Mouse (Mus musculus) hindbrain, embryonic 15.5 days (tissue): ENCODE measurements around the gene Mx1. TPM values are rescaled to one million over a fixed set of nuclear protein-coding genes. Genes with fewer than 3 reads are reported as not detected.

Experiments used
- ATAC-seq: fragments of 200-750 bp; cut with Nextera tagmentation; 2 replicates; pipeline ENCODE4 v1.8.0; 2017; ENCODE audit warnings: low read depth, moderate number of reproducible peaks, moderate TSS enrichment; ENCODE audit not compliant: low FRiP score
- H3K27ac ChIP-seq: fragments of 300-500 bp; sonication (generic); replicated peaks from 2 replicates; pipeline ENCODE4 v1.5.1; 2015; ENCODE audit warnings: mild to moderate bottlenecking, inconsistent platforms
- H3K27me3 ChIP-seq: fragments of 300-500 bp; sonication (generic); 2 replicates; pipeline ENCODE4 v1.6.1; 2015; ENCODE audit warnings: control low read depth, inconsistent platforms
- H3K36me3 ChIP-seq: fragments of 300-500 bp; sonication (generic); 2 replicates; pipeline ENCODE4 v1.6.1; 2015; ENCODE audit warnings: control low read depth, inconsistent platforms
- H3K4me1 ChIP-seq: fragments of 300-500 bp; sonication (generic); replicated peaks from 2 replicates; pipeline ENCODE4 v1.6.1; 2015; ENCODE audit warnings: control low read depth, inconsistent platforms
- H3K4me2 ChIP-seq: fragments of 300-500 bp; sonication (generic); 2 replicates; pipeline ENCODE4 v1.6.1; 2015; ENCODE audit warnings: moderate library complexity, mild to moderate bottlenecking, inconsistent platforms
- H3K4me3 ChIP-seq: fragments of 300-500 bp; sonication (generic); 2 replicates; pipeline ENCODE4 v1.5.1; 2015; ENCODE audit warnings: mild to moderate bottlenecking, inconsistent platforms
- H3K9ac ChIP-seq: fragments of 300-500 bp; sonication (generic); 2 replicates; pipeline ENCODE4 v1.6.1; 2015; ENCODE audit warnings: inconsistent platforms
- H3K9me3 ChIP-seq: fragments of 300-500 bp; sonication (generic); 2 replicates; pipeline ENCODE4 v1.6.1; 2016; ENCODE audit warnings: control low read depth, inconsistent platforms
- WGBS: fragments of 180-500 bp; shearing (Covaris S2); methylation state at CpG from one replicate; pipeline ENCODE4 v1.1.7; 2015; 5-methylcytosine and 5-hydroxymethylcytosine counted together
- polyA plus RNA-seq: library from polyadenylated mRNA; unstranded; fragments of >200 nt; fragmentation: Nextera tagmentation; extraction: Ambion mirVana; gene quantifications from 2 replicates; pipeline ENCODE4 v1.2.1, GENCODE M21; 2015

The Mx1 gene
- polyA plus RNA-seq, 1 experiment from 2014 or later: 0.17 TPM

- Histone ChIP-seq H3K36me3 (no peaks in the 10 kb centered on the region), H3K4me3 (no peak overlapping the region), H3K9me3 (no peaks in the 10 kb centered on the region), H3K9ac (no peak overlapping the region), H3K4me1 (no peaks in the 10 kb centered on the region), H3K27me3 (no peaks in the 10 kb centered on the region), H3K4me2 (no peak overlapping the region), H3K27ac (no peak overlapping the region)
- WGBS: 85% methylated on average over 2 of the region's 2 CpGs
- no peak for ATAC-seq
These were observed 15.9 kb upstream of the Mx1 start for GRCm38 (mm10) chr16:97478655-97479054.

- Histone ChIP-seq H3K9ac (no peak overlapping the region), H3K4me3 (no peak overlapping the region), H3K9me3 (no peaks in the 10 kb centered on the region), H3K4me2 (no peak overlapping the region), H3K36me3 (no peaks in the 10 kb centered on the region), H3K4me1 (no peaks in the 10 kb centered on the region), H3K27ac (no peak overlapping the region), H3K27me3 (no peaks in the 10 kb centered on the region)
- ATAC-seq: no peak
- WGBS: 84% methylated on average over 1 of the region's 1 CpGs
These were observed 13.8 kb upstream of the Mx1 start for GRCm38 (mm10) chr16:97476524-97476923.

- WGBS: 86% methylated on average over 3 of the region's 3 CpGs
- Histone ChIP-seq H3K4me3 (no peak overlapping the region), H3K4me1 (no peaks in the 10 kb centered on the region), H3K9me3 (no peaks in the 10 kb centered on the region), H3K9ac (no peak overlapping the region), H3K4me2 (no peak overlapping the region), H3K27ac (no peak overlapping the region), H3K36me3 (no peaks in the 10 kb centered on the region), H3K27me3 (no peaks in the 10 kb centered on the region)
- no peak for ATAC-seq
These were observed 12.9 kb upstream of the Mx1 start for GRCm38 (mm10) chr16:97475581-97475980.

GRCm38 (mm10) chr16:97474671-97475070, 12.0 kb upstream of the Mx1 start:
- WGBS: 84% methylated on average over 2 of the region's 2 CpGs

GRCm38 (mm10) chr16:97467993-97468791, 5.5 kb upstream of the Mx1 start:
- H3K9ac ChIP-seq: no peak overlapping the region
- WGBS: 87% methylated on average over 4 of the region's 4 CpGs
- no peak overlapping the region for H3K4me3 ChIP-seq
- H3K27ac ChIP-seq: no peak overlapping the region
- H3K27me3 ChIP-seq: no peaks in the 10 kb centered on the region
- H3K9me3 ChIP-seq: no peaks in the 10 kb centered on the region
- H3K4me2 ChIP-seq: no peak overlapping the region
- no peak for ATAC-seq
- no peaks in the 10 kb centered on the region for H3K36me3 ChIP-seq
- no peaks in the 10 kb centered on the region for H3K4me1 ChIP-seq

More at GRCm38 (mm10) chr16:97474671-97475070, 12.0 kb upstream of the Mx1 start:
- H3K27me3 ChIP-seq: no peaks in the 10 kb centered on the region
- no peak overlapping the region for H3K27ac ChIP-seq
- H3K4me1 ChIP-seq: no peaks in the 10 kb centered on the region
- H3K4me2 ChIP-seq: no peak overlapping the region
- H3K9ac ChIP-seq: no peak overlapping the region
- no peaks in the 10 kb centered on the region for H3K36me3 ChIP-seq
- H3K4me3 ChIP-seq: no peak overlapping the region
- no peaks in the 10 kb centered on the region for H3K9me3 ChIP-seq
- ATAC-seq: no peak

- Histone ChIP-seq H3K27me3 (no peaks in the 10 kb centered on the region), H3K27ac (no peak overlapping the region), H3K4me2 (no peak overlapping the region), H3K9ac (no peak overlapping the region), H3K4me3 (no peak overlapping the region), H3K4me1 (no peaks in the 10 kb centered on the region), H3K36me3 (no peaks in the 10 kb centered on the region), H3K9me3 (no peaks in the 10 kb centered on the region)
- 84% methylated on average over 3 of the region's 3 CpGs for WGBS
- ATAC-seq: no peak
These were observed 4.8 kb upstream of the Mx1 start for GRCm38 (mm10) chr16:97467472-97467871.

GRCm38 (mm10) chr16:97466182-97466957, 3.7 kb upstream of the Mx1 start:
- WGBS: 56% methylated on average over 4 of the region's 4 CpGs
- H3K36me3 ChIP-seq: no peaks in the 10 kb centered on the region
- H3K9ac ChIP-seq: no peak overlapping the region
- no peaks in the 10 kb centered on the region for H3K27me3 ChIP-seq
- H3K4me1 ChIP-seq: no peaks in the 10 kb centered on the region
- no peaks in the 10 kb centered on the region for H3K9me3 ChIP-seq
- ATAC-seq: no peak
- no peak overlapping the region for H3K4me3 ChIP-seq
- H3K4me2 ChIP-seq: no peak overlapping the region
- no peak overlapping the region for H3K27ac ChIP-seq

- H3K4me1 ChIP-seq: no peaks in the 10 kb centered on the region
These were observed 1.4 kb downstream of the Mx1 start for GRCm38 (mm10) chr16:97461271-97461670.

GRCm38 (mm10) chr16:97459831-97460230, 2.9 kb downstream of the Mx1 start:
- H3K9me3 ChIP-seq: no peaks in the 10 kb centered on the region
- no peak overlapping the region for H3K4me2 ChIP-seq
- WGBS: 89% methylated on average over 1 of the region's 1 CpGs
- ATAC-seq: no peak
- no peak overlapping the region for H3K27ac ChIP-seq
- no peaks in the 10 kb centered on the region for H3K27me3 ChIP-seq
- no peak overlapping the region for H3K9ac ChIP-seq
- H3K4me3 ChIP-seq: no peak overlapping the region
- no peaks in the 10 kb centered on the region for H3K36me3 ChIP-seq
- no peaks in the 10 kb centered on the region for H3K4me1 ChIP-seq

More at GRCm38 (mm10) chr16:97461271-97461670, 1.4 kb downstream of the Mx1 start:
- no peak for ATAC-seq
- Histone ChIP-seq H3K27me3 (no peaks in the 10 kb centered on the region), H3K9ac (no peak overlapping the region), H3K4me2 (no peak overlapping the region), H3K36me3 (no peaks in the 10 kb centered on the region), H3K4me3 (no peak overlapping the region), H3K27ac (no peak overlapping the region), H3K9me3 (no peaks in the 10 kb centered on the region)
- 80% methylated on average over 2 of the region's 2 CpGs for WGBS

- H3K27ac ChIP-seq: no peak overlapping the region
- no peak for ATAC-seq
- no peak overlapping the region for H3K9ac ChIP-seq
- no peak overlapping the region for H3K4me2 ChIP-seq
- H3K4me1 ChIP-seq: no peaks in the 10 kb centered on the region
- no peak overlapping the region for H3K4me3 ChIP-seq
- no peaks in the 10 kb centered on the region for H3K36me3 ChIP-seq
- no peaks in the 10 kb centered on the region for H3K27me3 ChIP-seq
- H3K9me3 ChIP-seq: no peaks in the 10 kb centered on the region
These were observed 15.3 kb downstream of the Mx1 start for GRCm38 (mm10) chr16:97447386-97447785.

GRCm38 (mm10) chr16:97443670-97444263, 18.9 kb downstream of the Mx1 start:
- 52% methylated on average over 14 of the region's 14 CpGs for WGBS
- Histone ChIP-seq H3K27ac (no peak overlapping the region), H3K4me2 (no peak overlapping the region), H3K9ac (no peak overlapping the region), H3K9me3 (no peaks in the 10 kb centered on the region), H3K36me3 (no peaks in the 10 kb centered on the region), H3K27me3 (no peaks in the 10 kb centered on the region), H3K4me3 (no peak overlapping the region), H3K4me1 (no peaks in the 10 kb centered on the region)
- ATAC-seq: peak; percentile 56; the same call in 1 of the 2 replicates

GRCm38 (mm10) chr16:97441967-97442366, 20.7 kb downstream of the Mx1 start:
- 88% methylated on average over 9 of the region's 9 CpGs for WGBS
- no peaks in the 10 kb centered on the region for H3K36me3 ChIP-seq
- no peak overlapping the region for H3K9ac ChIP-seq
- H3K4me2 ChIP-seq: no peak overlapping the region
- H3K9me3 ChIP-seq: no peaks in the 10 kb centered on the region
- H3K27me3 ChIP-seq: no peaks in the 10 kb centered on the region
- no peak overlapping the region for H3K27ac ChIP-seq
- no peaks in the 10 kb centered on the region for H3K4me1 ChIP-seq
- H3K4me3 ChIP-seq: no peak overlapping the region
- no peak for ATAC-seq
